Mouse (Mus musculus): ENCODE results near the gene Psma3. TPM values are rescaled to one million over a fixed set of nuclear protein-coding genes. Genes with fewer than 3 reads are reported as not detected.

The Psma3 gene
- polyA plus RNA-seq (2012; rRNA removed): 276 and 356 TPM in 2 replicates

GRCm38 (mm10) chr12:70974441-70975266 is at the start of gene Psma3:
Psma3 (plus strand) TSS chr12:70974621.

GRCm38 (mm10) chr12:70937571-70938384 is 36.6 kb upstream of the Psma3 start, which contains the start of gene Actr10:
Actr10 (plus strand) TSS chr12:70937857.

GRCm38 (mm10) chr12:71015363-71016210 is 41.2 kb downstream of the Psma3 start, which contains the start of gene Arid4a:
Arid4a (plus strand) TSS chr12:71015990.

Other genes starting within 250 kb of the Psma3 start
- gene Frmd6, start 149.1 kb upstream of the Psma3 start, polyA plus RNA-seq (2012; rRNA removed): 10.8 and 25.9 TPM in 2 replicates
- gene Actr10, start 36.8 kb upstream of the Psma3 start, polyA plus RNA-seq (2012; rRNA removed): 92.6 and 108 TPM in 2 replicates
- 11.4 and 19.2 TPM in 2 replicates for gene Arid4a, start 41.4 kb downstream of the Psma3 start, polyA plus RNA-seq (2012; rRNA removed)
- not detected in 2 replicates for gene Tomm20l, start 136.8 kb downstream of the Psma3 start, polyA plus RNA-seq (2012; rRNA removed)
- 47.7 and 50.8 TPM in 2 replicates for gene Timm9, start 162.1 kb downstream of the Psma3 start, polyA plus RNA-seq (2012; rRNA removed)
- gene 2700049A03Rik, start 162.2 kb downstream of the Psma3 start, polyA plus RNA-seq (2012; rRNA removed): 9.8 and 12.4 TPM in 2 replicates

Measured in central nervous system, embryonic 11.5 days (tissue).